ENCODE assay signal across 9 mouse cellular contexts in the genomic region with DNA sequence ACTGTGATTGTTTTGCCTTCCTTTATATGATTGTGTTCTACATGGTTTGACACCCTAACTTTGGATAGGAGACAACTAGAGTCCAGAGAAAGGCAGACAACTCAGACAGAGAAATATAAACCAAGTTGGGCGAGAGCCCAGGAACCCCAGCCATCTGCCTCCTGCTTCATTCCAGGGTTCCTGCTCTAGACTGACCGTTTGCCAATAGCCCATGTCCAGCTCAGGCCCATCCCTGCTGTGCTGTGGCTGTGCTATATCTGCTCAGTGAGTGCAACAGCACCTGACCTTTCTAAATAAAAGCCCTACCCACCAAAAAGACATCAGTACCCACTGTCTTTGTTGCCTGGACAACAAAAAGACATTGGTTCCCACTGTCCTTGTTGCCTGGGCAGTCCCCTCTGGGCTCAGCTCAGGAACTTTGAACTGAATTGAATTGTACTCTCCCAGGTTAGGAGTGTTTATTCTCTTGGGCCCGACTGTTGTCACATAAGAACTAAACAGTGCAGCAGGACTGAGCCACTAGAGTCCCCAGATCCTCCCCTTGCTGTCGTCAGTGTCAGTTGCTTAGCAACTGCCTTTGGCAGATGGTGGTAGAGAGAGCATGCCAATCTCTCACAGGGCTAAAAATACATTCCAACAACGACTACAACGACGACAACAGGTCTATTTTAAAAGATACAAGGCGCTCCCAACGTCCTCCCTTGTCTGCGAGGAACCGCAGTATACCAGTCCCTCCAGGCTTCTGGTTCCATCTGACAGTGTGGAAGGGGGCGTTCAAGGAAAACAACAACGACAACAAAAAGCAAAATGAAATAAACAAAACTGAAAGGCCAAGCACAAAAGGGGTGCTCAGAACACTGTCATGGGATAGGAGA. TPM values are rescaled to one million over a fixed set of nuclear protein-coding genes. Genes with fewer than 3 reads are reported as not detected.
DNase-seq lines count a peak whose midpoint lies in the region; TF ChIP-seq lines count a peak whose summit lies in the region.
"Had no signal": no experiment of that assay in that cellular context is flagged by ENCODE, and none has a peak within 500 bp of the region (broad histone marks: within the 10 kb centered on the region; RNA-seq: fewer than 3 reads in every experiment).

No protein-coding gene starts in this region.

- DNase-seq in embryo, embryonic 10 days (ENCODE audit: low spot score) = peak; percentile 48
- DNase-seq in embryo, embryonic 9.5 days (ENCODE audit: extremely low spot score) = no peak
- peak; percentile 98 for DNase-seq in heart, adult 11 months
- DNase-seq in layer of hippocampus, adult 18-20 months (ENCODE audit: low spot score in 2 of 2) = peak; percentile 86 to 93
- DNase-seq in lung, postnatal 25 days (ENCODE audit: low spot score) = peak; percentile 59
- peak; percentile 78 to 89 for DNase-seq in right cerebral cortex, postnatal 36 days (ENCODE audit: low spot score in 2 of 2)
- DNase-seq in yolk sac, embryonic 10.5 days (ENCODE audit: low spot score) = no peak

- H3K4me1 ChIP-seq in cortical plate, adult 2 months (ENCODE audit: control insufficient read depth, insufficient read depth, low read length) = peaks cover 14% of the 10 kb centered on the region
- H3K4me1 ChIP-seq: limb, embryonic 12.5 days had no signal

- H3K4me3 ChIP-seq in cortical plate, adult 2 months (ENCODE audit: insufficient read depth, low read length) = no peak overlapping the region
- H3K4me3 ChIP-seq: limb, embryonic 12.5 days had no signal

- TF ChIP-seq POLR2A in cortical plate, adult 2 months (IDR thresholded peaks at IDR 0.05; ENCODE audit: extremely low read depth, insufficient read depth, low read length) = peak; percentile 56; the same call in 1 of the 2 replicates

- TF ChIP-seq CTCF in cortical plate, adult 2 months (IDR thresholded peaks at IDR 0.05; ENCODE audit: extremely low read depth, insufficient read depth, low read length) = no peak

- peak overlapping the region; percentile 93 for H3K27ac ChIP-seq in cortical plate, adult 2 months (ENCODE audit: insufficient read depth, low read length)
- H3K27ac ChIP-seq: limb, embryonic 12.5 days had no signal

RNA-seq across cellular contexts. Expression of a gene that starts 33.9 kb away (rescaled TPM):
- polyA plus RNA-seq in cortical plate, adult 2 months (2012; rRNA removed) = 1.6 and 1.9 TPM in 2 replicates
- 1 to 10 TPM in 1 of 2 experiments, under 1 TPM in 1; 0.52 to 1.4 TPM for total RNA-seq in layer of hippocampus, adult 18-20 months (2021)
- polyA plus RNA-seq: limb, embryonic 12.5 days had no signal

Comparison
In these comparisons a context has a peak if more than half of its experiments do, and no peak if none do; other contexts are left out.
1. DNase-seq: peak in embryo, embryonic 10 days (single experiment), heart, adult 11 months (single experiment), layer of hippocampus, adult 18-20 months (2 of 2), lung, postnatal 25 days (single experiment) and right cerebral cortex, postnatal 36 days (2 of 2); none in embryo, embryonic 9.5 days (single experiment) and yolk sac, embryonic 10.5 days (single experiment).